In genomic region chr10:117953026-117953711, GRCm38 (mm10) we compare ENCODE assay signal across 10 mouse cellular contexts.
DNase-seq lines count a peak whose midpoint lies in the region; ATAC-seq and TF ChIP-seq lines count a peak whose summit lies in the region.
"Had no signal": no experiment of that assay in that cellular context is flagged by ENCODE, and none has a peak within 500 bp of the region (broad histone marks: within the 10 kb centered on the region; RNA-seq: fewer than 3 reads in every experiment).

No protein-coding gene starts in this region.

- peak; percentile 59 for ATAC-seq in megakaryocyte progenitor cell, adult 5-6 weeks (replicated peaks; ENCODE audit: poor library complexity)

- WGBS in lung, adult 2 months, result 32% methylated on average over 12 of the region's 12 CpGs
- 6% methylated on average over 12 of the region's 12 CpGs for whole genome bisulfite sequencing in bone marrow, adult 2 months

- peak overlapping the region; percentile 82 for H3K27ac ChIP-seq in bone marrow, adult 2 months (ENCODE audit: control insufficient read depth, insufficient read depth, low read depth, low read length, poor library complexity)
- H3K27ac ChIP-seq: limb, embryonic 15.5 days had no signal

- DNase-seq in lung, adult 18-20 months, result peak; percentile 40 to 45
- DNase-seq in lung, adult 2 months, result no peak
- DNase-seq in thymus, postnatal 4 days, result peak; percentile 64
- DNase-seq in cerebellum, postnatal 14 days, result no peak
- DNase-seq in left cerebral cortex, adult 11 months (ENCODE audit: low spot score), result no peak
- no peak for DNase-seq in cerebellum, postnatal 10 days
- DNase-seq: kidney, adult 18-20 months had no signal

- TF ChIP-seq POLR2A in lung, adult 2 months (IDR thresholded peaks at IDR 0.05; ENCODE audit: borderline replicate concordance, extremely low read depth, low read depth, low read length), result no peak
- no peak for TF ChIP-seq POLR2A in bone marrow, adult 2 months (IDR thresholded peaks at IDR 0.05; ENCODE audit: borderline replicate concordance, control insufficient read depth, low read depth, low read length)

- peaks cover 2% of the 10 kb centered on the region; the same call in 1 of the 2 replicates for H3K4me1 ChIP-seq in lung, adult 2 months (ENCODE audit: control insufficient read depth, insufficient read depth, low read length)
- H3K4me1 ChIP-seq in bone marrow, adult 2 months (ENCODE audit: control insufficient read depth, insufficient read depth, low read length), result peaks cover 5% of the 10 kb centered on the region

- H3K4me3 ChIP-seq in lung, adult 2 months (replicated peaks; ENCODE audit: extremely low read depth, low read depth, low read length), result no peak overlapping the region
- peak overlapping the region; percentile 42 for H3K4me3 ChIP-seq in bone marrow, adult 2 months (replicated peaks; ENCODE audit: control insufficient read depth, low read depth, low read length)
- H3K4me3 ChIP-seq: limb, embryonic 15.5 days had no signal

- no peak for TF ChIP-seq CTCF in lung, adult 2 months (IDR thresholded peaks at IDR 0.05; ENCODE audit: insufficient read depth, low read length)
- TF ChIP-seq CTCF in bone marrow, adult 2 months (IDR thresholded peaks at IDR 0.05; ENCODE audit: control insufficient read depth, insufficient read depth, low read length), result no peak

Comparison
In these comparisons a context has a peak if more than half of its experiments do, and no peak if none do; other contexts are left out.
1. DNase-seq: peak in lung, adult 18-20 months (2 of 2) and thymus, postnatal 4 days (single experiment); none in lung, adult 2 months (single experiment), cerebellum, postnatal 14 days (0 of 2), left cerebral cortex, adult 11 months (single experiment) and cerebellum, postnatal 10 days (0 of 2).